Mouse (Mus musculus): Measurements from ENCODE around the gene D630023F18Rik.

The D630023F18Rik gene

DNA sequence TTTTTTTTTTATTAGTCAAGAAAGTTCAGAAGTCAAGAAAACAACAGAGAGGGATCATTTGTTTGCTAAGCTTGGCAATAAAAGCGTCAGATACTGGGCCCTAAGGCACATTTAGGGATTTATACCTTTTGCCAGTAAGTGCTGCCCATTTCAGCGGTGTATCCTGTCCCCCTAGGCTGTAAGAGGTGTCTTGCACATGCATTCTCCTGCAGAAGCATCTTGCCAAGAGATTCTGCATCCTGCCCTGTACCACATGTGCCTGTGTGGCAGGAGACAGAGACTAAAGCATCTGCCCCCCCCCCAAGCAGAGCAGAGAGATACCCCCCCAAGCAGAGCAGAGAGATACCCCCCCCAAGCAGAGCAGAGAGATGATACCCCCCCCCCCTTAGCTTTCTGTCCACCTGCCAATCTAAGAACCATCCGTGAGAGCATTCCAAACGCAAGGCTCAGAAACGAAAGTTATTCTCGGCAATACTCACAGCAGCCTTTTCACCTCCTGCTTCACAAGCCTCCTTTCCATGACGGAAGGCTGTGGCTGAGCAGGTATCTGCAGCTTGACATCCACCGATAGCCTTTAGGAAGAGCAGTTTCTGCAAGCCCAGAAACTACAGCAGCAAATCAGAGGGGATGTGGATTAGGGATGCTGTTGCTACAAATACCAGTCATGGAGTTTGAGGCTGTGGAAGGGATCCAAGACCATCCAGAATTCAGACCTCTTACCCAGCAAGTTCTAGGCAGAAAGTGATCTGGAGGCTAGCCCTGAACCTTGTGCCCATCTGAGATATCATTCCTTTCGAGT lies at the start of gene D630023F18Rik:
Gene D630023F18Rik, minus strand, starts transcription at position 641 of the 799 bp plus-strand sequence.
- no peaks in the 10 kb centered on the region for H3K36me3 ChIP-seq (ENCODE audit: control insufficient read depth, insufficient read depth, low read length, poor library complexity, severe bottlenecking)
- no peaks in the 10 kb centered on the region; the same call in 1 of the 2 replicates for H3K27me3 ChIP-seq (ENCODE audit: control insufficient read depth, insufficient read depth, low read length, poor library complexity, severe bottlenecking)
- no peak for DNase-seq (ENCODE audit: low read depth, low spot score)

DNA sequence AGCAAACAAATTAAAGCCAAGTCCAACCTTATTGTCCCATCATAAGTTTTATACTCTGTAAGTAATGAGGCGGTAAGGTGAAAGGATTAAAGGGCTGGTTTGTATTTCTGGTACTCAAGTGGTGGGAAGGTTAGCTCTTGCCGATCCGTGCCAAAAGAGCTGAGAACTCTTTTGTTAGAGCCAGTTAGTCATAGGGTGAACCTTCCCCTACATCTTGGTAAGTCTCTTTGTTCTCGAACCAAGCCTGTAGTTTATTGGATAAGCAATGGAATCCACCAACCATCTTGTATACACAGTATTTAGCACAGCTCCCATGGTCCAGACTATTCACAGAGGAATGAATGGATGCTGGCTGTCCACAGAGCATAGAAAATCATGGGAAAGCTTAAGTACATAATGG lies 48.6 kb upstream of the D630023F18Rik start:
- no peak for DNase-seq (ENCODE audit: low read depth, low spot score)
- H3K36me3 ChIP-seq (ENCODE audit: control insufficient read depth, insufficient read depth, low read length, poor library complexity, severe bottlenecking) = peaks cover 3% of the 10 kb centered on the region; the same call in 1 of the 2 replicates
- no peaks in the 10 kb centered on the region for H3K27me3 ChIP-seq (ENCODE audit: control insufficient read depth, insufficient read depth, low read length, poor library complexity, severe bottlenecking)

DNA sequence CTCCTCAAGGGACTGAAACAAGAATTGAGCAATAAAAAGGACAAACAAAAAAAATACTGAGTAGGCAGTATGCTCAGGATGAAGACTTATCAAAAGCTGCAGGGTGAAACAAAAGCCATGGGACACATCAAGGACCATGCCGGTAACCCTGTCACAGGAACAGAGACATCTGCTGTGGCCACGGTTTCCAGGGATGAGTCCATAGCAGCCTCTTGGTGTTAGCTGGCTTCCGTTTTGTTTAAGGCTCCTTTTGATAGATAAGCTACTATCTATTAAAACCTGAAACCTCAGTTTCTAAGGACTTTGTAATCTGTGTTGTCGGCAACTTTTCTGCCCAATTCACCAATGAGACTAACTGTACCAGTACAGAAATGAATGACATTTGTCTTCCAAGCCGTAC lies 46.9 kb upstream of the D630023F18Rik start:
- no peaks in the 10 kb centered on the region for H3K27me3 ChIP-seq (ENCODE audit: control insufficient read depth, insufficient read depth, low read length, poor library complexity, severe bottlenecking)
- DNase-seq (ENCODE audit: low read depth, low spot score) = no peak

DNA sequence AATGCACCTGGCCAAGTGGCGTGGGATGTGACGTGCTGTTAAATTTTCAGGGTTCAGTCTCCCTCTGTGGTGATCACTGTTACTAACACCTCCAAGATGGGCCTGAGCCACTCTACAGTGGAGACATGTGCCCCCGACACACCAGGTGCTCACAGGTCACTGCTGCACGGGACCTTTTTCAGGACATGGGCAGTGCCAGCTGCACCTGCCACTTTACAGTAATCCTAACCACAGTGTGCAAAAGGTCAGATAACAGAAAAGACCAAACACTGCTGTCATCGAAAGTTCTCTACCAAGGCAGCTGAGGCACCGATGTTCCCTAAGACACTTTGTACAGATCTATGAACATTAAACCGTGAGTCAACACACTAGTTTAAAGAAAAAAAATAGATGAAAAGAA lies 46.5 kb upstream of the D630023F18Rik start:
- Histone ChIP-seq H3K27me3 (ENCODE audit: control insufficient read depth, insufficient read depth, low read length, poor library complexity, severe bottlenecking) (no peaks in the 10 kb centered on the region), H3K36me3 (ENCODE audit: control insufficient read depth, insufficient read depth, low read length, poor library complexity, severe bottlenecking) (peaks cover 10% of the 10 kb centered on the region)
- no peak for DNase-seq (ENCODE audit: low read depth, low spot score)

More for the DNA sequence above, 46.9 kb upstream of the D630023F18Rik start:
- peaks cover 8% of the 10 kb centered on the region for H3K36me3 ChIP-seq (ENCODE audit: control insufficient read depth, insufficient read depth, low read length, poor library complexity, severe bottlenecking)

- Histone ChIP-seq H3K27me3 (ENCODE audit: control insufficient read depth, insufficient read depth, low read length, poor library complexity, severe bottlenecking) (no peaks in the 10 kb centered on the region), H3K36me3 (ENCODE audit: control insufficient read depth, insufficient read depth, low read length, poor library complexity, severe bottlenecking) (peaks cover 13% of the 10 kb centered on the region)
- no peak for DNase-seq (ENCODE audit: low read depth, low spot score)
These were observed 44.5 kb upstream of the D630023F18Rik start for GRCm38 (mm10) chr1:65167496-65167895.

GRCm38 (mm10) chr1:65162210-65162609 lies 39.2 kb upstream of the D630023F18Rik start:
- H3K36me3 ChIP-seq (ENCODE audit: control insufficient read depth, insufficient read depth, low read length, poor library complexity, severe bottlenecking) = peaks cover 18% of the 10 kb centered on the region
- no peaks in the 10 kb centered on the region for H3K27me3 ChIP-seq (ENCODE audit: control insufficient read depth, insufficient read depth, low read length, poor library complexity, severe bottlenecking)
- DNase-seq (ENCODE audit: low read depth, low spot score) = no peak

GRCm38 (mm10) chr1:65156111-65156510 lies 33.1 kb upstream of the D630023F18Rik start:
- DNase-seq (ENCODE audit: low read depth, low spot score) = no peak
- peaks cover 8% of the 10 kb centered on the region; the same call in 1 of the 2 replicates for H3K36me3 ChIP-seq (ENCODE audit: control insufficient read depth, insufficient read depth, low read length, poor library complexity, severe bottlenecking)

GRCm38 (mm10) chr1:65154814-65155213 lies 31.8 kb upstream of the D630023F18Rik start:
- peaks cover 3% of the 10 kb centered on the region; the same call in 1 of the 2 replicates for H3K36me3 ChIP-seq (ENCODE audit: control insufficient read depth, insufficient read depth, low read length, poor library complexity, severe bottlenecking)
- no peak for DNase-seq (ENCODE audit: low read depth, low spot score)
- no peaks in the 10 kb centered on the region for H3K27me3 ChIP-seq (ENCODE audit: control insufficient read depth, insufficient read depth, low read length, poor library complexity, severe bottlenecking)

More at GRCm38 (mm10) chr1:65156111-65156510, 33.1 kb upstream of the D630023F18Rik start:
- no peaks in the 10 kb centered on the region for H3K27me3 ChIP-seq (ENCODE audit: control insufficient read depth, insufficient read depth, low read length, poor library complexity, severe bottlenecking)

DNA sequence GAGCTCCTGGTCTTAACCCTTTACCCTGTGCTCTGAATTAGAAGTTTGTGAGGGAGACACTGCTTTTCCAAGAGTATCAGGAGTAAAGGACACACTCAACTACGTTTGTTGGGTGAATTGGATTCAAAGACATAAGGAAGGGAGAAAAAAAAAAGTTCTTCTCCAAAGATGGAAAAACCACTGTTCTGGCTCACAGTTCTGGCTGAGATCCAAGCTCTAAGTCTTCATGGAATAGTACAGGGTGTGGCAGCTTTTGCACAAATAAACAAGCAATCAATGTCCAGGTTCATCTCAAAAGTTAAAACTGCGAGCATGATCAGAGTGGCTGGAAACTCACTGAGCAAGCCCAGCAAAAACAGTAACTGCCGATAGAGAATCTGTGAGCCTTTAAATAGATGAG lies 25.0 kb upstream of the D630023F18Rik start:
- H3K27me3 ChIP-seq (ENCODE audit: control insufficient read depth, insufficient read depth, low read length, poor library complexity, severe bottlenecking) = no peaks in the 10 kb centered on the region
- no peaks in the 10 kb centered on the region for H3K36me3 ChIP-seq (ENCODE audit: control insufficient read depth, insufficient read depth, low read length, poor library complexity, severe bottlenecking)
- no peak for DNase-seq (ENCODE audit: low read depth, low spot score)

DNA sequence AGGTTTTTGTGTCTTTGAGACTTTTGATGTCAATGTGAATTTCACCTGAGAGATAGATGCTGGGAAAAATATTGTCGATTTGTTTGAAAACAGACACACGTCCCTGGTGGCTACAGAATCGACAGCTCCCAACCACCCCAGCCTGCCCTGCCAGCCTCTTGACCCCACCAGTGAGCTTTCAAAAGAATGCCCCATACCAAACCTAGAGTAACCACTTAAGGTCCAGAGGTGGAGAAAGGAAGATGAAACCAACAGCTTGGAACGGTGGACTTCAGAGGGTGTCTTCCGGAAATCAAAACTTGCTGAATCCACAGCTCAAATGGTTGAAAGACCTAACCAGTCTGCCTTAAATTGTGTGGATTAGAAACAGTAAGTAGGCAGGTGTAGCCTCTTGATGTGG lies 24.3 kb upstream of the D630023F18Rik start:
- H3K36me3 ChIP-seq (ENCODE audit: control insufficient read depth, insufficient read depth, low read length, poor library complexity, severe bottlenecking) = no peaks in the 10 kb centered on the region
- H3K27me3 ChIP-seq (ENCODE audit: control insufficient read depth, insufficient read depth, low read length, poor library complexity, severe bottlenecking) = no peaks in the 10 kb centered on the region

GRCm38 (mm10) chr1:65146601-65147000 lies 23.6 kb upstream of the D630023F18Rik start:
- Histone ChIP-seq H3K27me3 (ENCODE audit: control insufficient read depth, insufficient read depth, low read length, poor library complexity, severe bottlenecking) (no peaks in the 10 kb centered on the region), H3K36me3 (ENCODE audit: control insufficient read depth, insufficient read depth, low read length, poor library complexity, severe bottlenecking) (no peaks in the 10 kb centered on the region)
- DNase-seq (ENCODE audit: low read depth, low spot score) = no peak

More for the DNA sequence above, 24.3 kb upstream of the D630023F18Rik start:
- no peak for DNase-seq (ENCODE audit: low read depth, low spot score)

DNA sequence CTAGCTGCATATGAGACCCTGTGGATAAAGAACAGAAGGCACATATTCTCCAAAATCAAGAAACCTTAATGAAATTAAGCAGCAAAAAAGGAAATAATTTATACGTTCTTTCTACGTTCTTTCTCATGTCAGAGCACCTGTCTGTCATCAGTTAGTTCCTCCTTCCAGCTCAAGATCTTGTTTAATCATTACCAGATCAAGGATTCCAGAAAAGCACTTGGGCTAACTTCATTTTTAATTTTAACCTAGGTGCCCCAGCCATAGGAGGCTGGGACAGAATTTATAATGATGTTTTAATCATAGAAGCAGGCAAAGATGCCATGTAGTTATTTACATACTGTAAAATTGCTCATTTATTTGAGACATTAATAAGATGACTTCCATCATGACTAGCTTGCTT lies 21.8 kb upstream of the D630023F18Rik start:
- Histone ChIP-seq H3K27me3 (ENCODE audit: control insufficient read depth, insufficient read depth, low read length, poor library complexity, severe bottlenecking) (no peaks in the 10 kb centered on the region), H3K36me3 (ENCODE audit: control insufficient read depth, insufficient read depth, low read length, poor library complexity, severe bottlenecking) (no peaks in the 10 kb centered on the region)
- no peak for DNase-seq (ENCODE audit: low read depth, low spot score)

GRCm38 (mm10) chr1:65137560-65137959 lies 14.5 kb upstream of the D630023F18Rik start:
- no peaks in the 10 kb centered on the region for H3K27me3 ChIP-seq (ENCODE audit: control insufficient read depth, insufficient read depth, low read length, poor library complexity, severe bottlenecking)
- no peaks in the 10 kb centered on the region for H3K36me3 ChIP-seq (ENCODE audit: control insufficient read depth, insufficient read depth, low read length, poor library complexity, severe bottlenecking)
- DNase-seq (ENCODE audit: low read depth, low spot score) = no peak

DNA sequence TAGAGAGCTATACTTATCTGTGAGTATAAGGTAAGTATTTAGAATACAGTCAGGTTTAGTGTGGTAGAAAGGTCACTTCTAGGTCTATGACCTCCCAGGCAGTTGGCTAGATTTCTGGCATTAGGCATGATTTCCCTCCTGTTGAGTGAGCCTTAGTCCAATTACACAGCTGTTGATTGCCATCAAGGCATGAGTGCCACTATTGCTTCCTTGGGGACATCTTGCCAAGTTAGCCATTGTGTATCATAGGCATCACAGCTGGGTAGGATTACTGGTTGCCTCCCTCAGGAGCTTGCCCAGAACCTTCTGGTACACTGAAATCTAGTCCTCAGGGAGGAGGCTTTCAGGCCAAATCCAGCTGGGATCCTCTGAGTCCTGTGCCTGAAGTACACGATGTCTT lies 9.8 kb upstream of the D630023F18Rik start:
- DNase-seq (ENCODE audit: low read depth, low spot score) = no peak
- Histone ChIP-seq H3K36me3 (ENCODE audit: control insufficient read depth, insufficient read depth, low read length, poor library complexity, severe bottlenecking) (no peaks in the 10 kb centered on the region), H3K27me3 (ENCODE audit: control insufficient read depth, insufficient read depth, low read length, poor library complexity, severe bottlenecking) (no peaks in the 10 kb centered on the region)

DNA sequence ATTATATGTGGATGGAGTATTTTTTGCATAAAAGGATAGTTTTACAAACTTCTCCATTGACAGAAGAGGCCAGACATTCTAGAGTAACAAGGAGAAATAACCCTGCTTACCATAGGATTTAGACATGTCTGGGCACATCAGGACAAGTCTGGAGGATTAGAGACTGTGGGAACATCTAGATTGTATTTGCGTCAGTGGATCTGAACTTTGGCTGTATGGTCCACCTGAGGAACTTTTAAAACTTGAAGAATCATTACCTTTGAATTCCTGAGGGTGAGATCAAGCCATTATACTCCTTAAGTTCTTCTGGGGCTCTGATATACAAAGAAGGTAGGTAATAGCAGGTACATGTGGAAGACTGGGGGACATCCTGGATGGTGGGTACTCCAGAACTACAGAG lies 8.7 kb upstream of the D630023F18Rik start:
- H3K36me3 ChIP-seq (ENCODE audit: control insufficient read depth, insufficient read depth, low read length, poor library complexity, severe bottlenecking) = no peaks in the 10 kb centered on the region
- no peaks in the 10 kb centered on the region for H3K27me3 ChIP-seq (ENCODE audit: control insufficient read depth, insufficient read depth, low read length, poor library complexity, severe bottlenecking)
- DNase-seq (ENCODE audit: low read depth, low spot score) = no peak

Data from splenic B cell, adult 2 months (primary cell).